Mouse (Mus musculus): ENCODE results near the gene Spaar. TPM values are rescaled to one million over a fixed set of nuclear protein-coding genes. Genes with fewer than 3 reads are reported as not detected.
A peak's percentile ranks its signal among the peaks of the same experiment; 100 is the strongest.

Gene Spaar
- total and polyA plus RNA-seq, 2 experiments from 2014 or later: 0.07 TPM; not detected in 1

DNA sequence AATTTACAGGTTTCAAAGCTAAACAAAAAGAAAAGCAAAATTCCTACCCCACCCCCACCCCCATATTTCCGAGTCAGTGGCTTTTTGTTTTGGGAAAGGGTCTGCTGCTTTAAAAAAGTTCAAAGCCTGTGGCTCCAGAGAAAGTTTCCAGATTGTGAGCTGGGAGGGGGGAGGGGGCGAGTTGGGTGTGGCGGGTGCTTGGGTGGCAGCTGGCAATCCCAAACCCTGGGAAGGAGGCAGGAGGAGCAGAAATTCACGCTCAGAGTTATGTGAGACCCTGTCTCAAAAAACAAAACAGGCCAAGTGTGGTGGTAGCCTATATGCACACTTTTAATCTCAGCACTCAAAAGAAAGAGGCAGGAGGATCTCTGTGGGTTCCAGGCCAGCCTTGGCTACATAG is 12.8 kb downstream of the Spaar start:
- ATAC-seq (ENCODE audit: low FRiP score) (no peak), DNase-seq (ENCODE audit: low spot score) (no peak)
- Histone ChIP-seq H3K4me1 (ENCODE audit: insufficient read depth, low read length) (no peaks in the 10 kb centered on the region), H3K4me2 (ENCODE audit: low read depth, low read length, poor library complexity, severe bottlenecking) (no peak overlapping the region), H3K9me3 (ENCODE audit: low read length) (no peaks in the 10 kb centered on the region), H3K4me3 (ENCODE audit: low read depth, low read length) (no peak overlapping the region), H3K27me3 (ENCODE audit: insufficient read depth, low read length) (no peaks in the 10 kb centered on the region), H3K27ac (ENCODE audit: low read depth, low read length) (no peak overlapping the region), H3K36me3 (ENCODE audit: insufficient read depth, low read length) (no peaks in the 10 kb centered on the region), H3K9ac (replicated peaks; ENCODE audit: low read length, poor library complexity, severe bottlenecking) (no peak overlapping the region)
- TF ChIP-seq CTCF (IDR thresholded peaks at IDR 0.05): no peak
- 36% methylated on average over 4 of the region's 4 CpGs for WGBS

DNA sequence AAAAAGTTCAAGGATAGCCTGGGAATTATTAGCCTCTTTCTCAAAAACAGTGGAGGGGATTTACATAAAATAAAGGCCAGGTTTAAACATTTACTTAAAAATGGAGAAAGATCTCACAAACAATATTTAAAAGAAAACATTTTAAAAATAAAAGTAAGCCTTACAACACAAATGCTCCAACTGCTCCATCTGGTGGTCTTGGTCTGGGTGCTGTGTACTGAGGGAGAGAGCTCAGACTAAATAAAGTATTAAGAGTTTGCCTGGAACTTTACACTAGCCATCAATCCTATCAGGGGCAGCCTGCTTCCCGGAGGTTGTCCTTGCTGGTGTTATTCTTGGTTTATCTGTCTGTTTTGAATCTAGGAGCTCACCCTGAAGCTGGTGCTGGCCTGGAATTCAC is 13.3 kb downstream of the Spaar start:
- WGBS: 68% methylated on average over 1 of the region's 1 CpGs
- Histone ChIP-seq H3K36me3 (ENCODE audit: insufficient read depth, low read length) (no peaks in the 10 kb centered on the region), H3K9ac (replicated peaks; ENCODE audit: low read length, poor library complexity, severe bottlenecking) (no peak overlapping the region)

GRCm38 (mm10) chr4:43745187-43745586 is 15.4 kb downstream of the Spaar start:
- DNase-seq (ENCODE audit: low spot score): peak; percentile 79
- H3K4me2 ChIP-seq (ENCODE audit: low read depth, low read length, poor library complexity, severe bottlenecking): no peak overlapping the region
- H3K9ac ChIP-seq (replicated peaks; ENCODE audit: low read length, poor library complexity, severe bottlenecking): no peak overlapping the region
- ATAC-seq (ENCODE audit: low FRiP score): no peak
- WGBS: 17% methylated on average over 6 of the region's 6 CpGs
- H3K27me3 ChIP-seq (ENCODE audit: insufficient read depth, low read length): no peaks in the 10 kb centered on the region
- H3K4me1 ChIP-seq (ENCODE audit: insufficient read depth, low read length): no peaks in the 10 kb centered on the region
- no peaks in the 10 kb centered on the region for H3K36me3 ChIP-seq (ENCODE audit: insufficient read depth, low read length)
- H3K27ac ChIP-seq (ENCODE audit: low read depth, low read length): no peak overlapping the region
- no peak overlapping the region for H3K4me3 ChIP-seq (ENCODE audit: low read depth, low read length)
- TF ChIP-seq CTCF (IDR thresholded peaks at IDR 0.05): peak; percentile 79
- H3K9me3 ChIP-seq (ENCODE audit: low read length): no peaks in the 10 kb centered on the region

More for the DNA sequence above, 13.3 kb downstream of the Spaar start:
- Histone ChIP-seq H3K9me3 (ENCODE audit: low read length) (no peaks in the 10 kb centered on the region), H3K27me3 (ENCODE audit: insufficient read depth, low read length) (no peaks in the 10 kb centered on the region), H3K4me1 (ENCODE audit: insufficient read depth, low read length) (no peaks in the 10 kb centered on the region), H3K4me3 (ENCODE audit: low read depth, low read length) (no peak overlapping the region), H3K27ac (ENCODE audit: low read depth, low read length) (no peak overlapping the region), H3K4me2 (ENCODE audit: low read depth, low read length, poor library complexity, severe bottlenecking) (no peak overlapping the region)
- TF ChIP-seq CTCF (IDR thresholded peaks at IDR 0.05): peak; percentile 61
- ATAC-seq (ENCODE audit: low FRiP score) (no peak), DNase-seq (ENCODE audit: low spot score) (no peak)

DNA sequence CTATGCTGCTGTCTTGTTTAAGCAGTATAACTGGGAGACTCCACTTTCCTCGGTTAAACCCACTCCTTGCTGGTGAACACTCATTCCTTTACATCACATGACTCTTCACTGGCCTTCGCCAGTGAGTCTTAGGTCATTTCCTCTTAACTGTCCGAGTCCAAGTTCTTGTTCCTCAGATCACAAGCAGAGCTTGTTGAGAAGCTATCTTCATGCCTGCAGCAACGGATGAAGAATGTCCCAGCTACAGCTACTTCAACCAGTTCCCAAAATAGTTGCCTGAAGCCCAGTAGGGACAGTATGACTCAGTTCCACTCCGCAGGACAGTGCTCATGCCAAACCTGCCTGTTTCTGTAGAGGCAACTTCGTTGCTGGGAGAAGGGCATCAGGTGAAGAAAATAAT is 27.4 kb downstream of the Spaar start:
- Histone ChIP-seq H3K9me3 (ENCODE audit: low read length) (no peaks in the 10 kb centered on the region), H3K4me2 (ENCODE audit: low read depth, low read length, poor library complexity, severe bottlenecking) (no peak overlapping the region), H3K36me3 (ENCODE audit: insufficient read depth, low read length) (no peaks in the 10 kb centered on the region), H3K27me3 (ENCODE audit: insufficient read depth, low read length) (no peaks in the 10 kb centered on the region), H3K4me1 (ENCODE audit: insufficient read depth, low read length) (no peaks in the 10 kb centered on the region), H3K4me3 (ENCODE audit: low read depth, low read length) (no peak overlapping the region), H3K9ac (replicated peaks; ENCODE audit: low read length, poor library complexity, severe bottlenecking) (no peak overlapping the region), H3K27ac (ENCODE audit: low read depth, low read length) (no peak overlapping the region)
- DNase-seq (ENCODE audit: low spot score) (no peak), ATAC-seq (ENCODE audit: low FRiP score) (no peak)
- TF ChIP-seq CTCF (IDR thresholded peaks at IDR 0.05): no peak
- 81% methylated on average over 6 of the region's 6 CpGs for WGBS

- Histone ChIP-seq H3K36me3 (ENCODE audit: insufficient read depth, low read length) (no peaks in the 10 kb centered on the region), H3K4me2 (ENCODE audit: low read depth, low read length, poor library complexity, severe bottlenecking) (no peak overlapping the region), H3K9me3 (ENCODE audit: low read length) (no peaks in the 10 kb centered on the region), H3K9ac (replicated peaks; ENCODE audit: low read length, poor library complexity, severe bottlenecking) (no peak overlapping the region), H3K4me3 (ENCODE audit: low read depth, low read length) (no peak overlapping the region), H3K27ac (ENCODE audit: low read depth, low read length) (no peak overlapping the region), H3K27me3 (ENCODE audit: insufficient read depth, low read length) (no peaks in the 10 kb centered on the region), H3K4me1 (ENCODE audit: insufficient read depth, low read length) (no peaks in the 10 kb centered on the region)
- 80% methylated on average over 21 of the region's 21 CpGs for WGBS
- DNase-seq (ENCODE audit: low spot score) (peak; percentile 43), ATAC-seq (ENCODE audit: low FRiP score) (no peak)
- no peak for TF ChIP-seq CTCF (IDR thresholded peaks at IDR 0.05)
Observed at GRCm38 (mm10) chr4:43759571-43760418, 30.0 kb downstream of the Spaar start.

GRCm38 (mm10) chr4:43760460-43760859 is 30.6 kb downstream of the Spaar start:
- Histone ChIP-seq H3K9ac (replicated peaks; ENCODE audit: low read length, poor library complexity, severe bottlenecking) (no peak overlapping the region), H3K9me3 (ENCODE audit: low read length) (no peaks in the 10 kb centered on the region), H3K4me2 (ENCODE audit: low read depth, low read length, poor library complexity, severe bottlenecking) (no peak overlapping the region), H3K4me3 (ENCODE audit: low read depth, low read length) (no peak overlapping the region), H3K27me3 (ENCODE audit: insufficient read depth, low read length) (no peaks in the 10 kb centered on the region), H3K27ac (ENCODE audit: low read depth, low read length) (no peak overlapping the region), H3K36me3 (ENCODE audit: insufficient read depth, low read length) (no peaks in the 10 kb centered on the region), H3K4me1 (ENCODE audit: insufficient read depth, low read length) (no peaks in the 10 kb centered on the region)
- ATAC-seq (ENCODE audit: low FRiP score) (no peak), DNase-seq (ENCODE audit: low spot score) (no peak)
- peak; percentile 53 for TF ChIP-seq CTCF (IDR thresholded peaks at IDR 0.05)
- 75% methylated on average over 10 of the region's 10 CpGs for WGBS

Measured in midbrain, postnatal 0 days (tissue).